31 mouse cellular contexts compared by ENCODE assay signal in the genomic region with DNA sequence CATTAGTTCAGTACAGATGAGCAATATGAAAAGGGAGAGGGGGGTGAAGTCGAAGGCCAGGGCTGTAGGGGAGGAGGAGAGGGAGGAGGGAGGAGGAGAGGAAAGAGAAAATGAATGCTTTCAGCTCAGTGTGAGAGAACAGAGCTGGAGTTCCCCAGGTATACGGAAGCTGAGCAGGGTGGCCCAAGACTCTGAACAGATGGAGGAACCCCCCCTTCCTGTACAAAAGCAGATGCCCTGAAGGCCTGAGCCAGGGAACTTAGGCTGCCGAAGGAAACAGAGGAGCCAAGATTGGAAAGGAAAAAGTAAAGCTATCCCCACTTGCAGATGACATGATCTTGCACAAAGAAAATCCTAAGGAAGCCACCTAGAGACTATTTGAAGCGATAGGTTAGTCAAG. TPM values are rescaled to one million over a fixed set of nuclear protein-coding genes. Genes with fewer than 3 reads are reported as not detected.
DNase-seq lines count a peak whose midpoint lies in the region; ATAC-seq and TF ChIP-seq lines count a peak whose summit lies in the region.
"Had no signal": no experiment of that assay in that cellular context is flagged by ENCODE, and none has a peak within 500 bp of the region (broad histone marks: within the 10 kb centered on the region; RNA-seq: fewer than 3 reads in every experiment).

No protein-coding gene starts in this region.

- H3K4me3 ChIP-seq in forebrain, embryonic 14.5 days (ENCODE audit: low read depth, low read length), result no peak overlapping the region
- H3K4me3 ChIP-seq in forebrain, embryonic 10.5 days, result no peak overlapping the region
- H3K4me3 ChIP-seq in hindbrain, embryonic 12.5 days, result no peak overlapping the region
- no peak overlapping the region for H3K4me3 ChIP-seq in hindbrain, postnatal 0 days (ENCODE audit: low read length)
- no peak overlapping the region for H3K4me3 ChIP-seq in liver, postnatal 0 days (ENCODE audit: low read depth, low read length)
- H3K4me3 ChIP-seq: embryonic facial prominence, embryonic 10.5 days; embryonic facial prominence, embryonic 13.5 days; erythroblast, embryonic 14.5 days; gastrocnemius, adult 2 months; heart, embryonic 12.5 days; hindbrain, embryonic 13.5 days had no signal

- no peak overlapping the region for H3K4me2 ChIP-seq in forebrain, embryonic 14.5 days (ENCODE audit: low read length)
- H3K4me2 ChIP-seq in hindbrain, embryonic 12.5 days (replicated peaks), result no peak overlapping the region
- no peak overlapping the region for H3K4me2 ChIP-seq in hindbrain, postnatal 0 days (ENCODE audit: low read depth, low read length)
- no peak overlapping the region for H3K4me2 ChIP-seq in liver, postnatal 0 days (ENCODE audit: low read depth, low read length)
- H3K4me2 ChIP-seq: embryonic facial prominence, embryonic 13.5 days; heart, embryonic 12.5 days; hindbrain, embryonic 13.5 days had no signal

- H3K9me3 ChIP-seq in forebrain, embryonic 14.5 days (replicated peaks; ENCODE audit: control insufficient read depth, low read length), result no peaks in the 10 kb centered on the region
- no peaks in the 10 kb centered on the region for H3K9me3 ChIP-seq in forebrain, embryonic 10.5 days
- H3K9me3 ChIP-seq in hindbrain, embryonic 12.5 days (replicated peaks), result no peaks in the 10 kb centered on the region
- H3K9me3 ChIP-seq in hindbrain, postnatal 0 days (ENCODE audit: low read length), result no peaks in the 10 kb centered on the region
- H3K9me3 ChIP-seq in liver, postnatal 0 days (ENCODE audit: low read length), result no peaks in the 10 kb centered on the region
- H3K9me3 ChIP-seq: embryonic facial prominence, embryonic 10.5 days; embryonic facial prominence, embryonic 13.5 days; heart, embryonic 12.5 days; hindbrain, embryonic 13.5 days had no signal

- no peak for TF ChIP-seq POLR2A in brain, embryonic 14.5 days (IDR thresholded peaks at IDR 0.05; ENCODE audit: borderline replicate concordance, extremely low read depth, insufficient read depth, insufficient read length, poor library complexity, severe bottlenecking)

- no peak overlapping the region for H3K9ac ChIP-seq in forebrain, embryonic 14.5 days (ENCODE audit: low read length)
- H3K9ac ChIP-seq in hindbrain, embryonic 12.5 days, result no peak overlapping the region
- H3K9ac ChIP-seq in hindbrain, postnatal 0 days (replicated peaks; ENCODE audit: low read length), result no peak overlapping the region
- no peak overlapping the region for H3K9ac ChIP-seq in liver, postnatal 0 days (replicated peaks)
- H3K9ac ChIP-seq: embryonic facial prominence, embryonic 13.5 days; heart, embryonic 12.5 days; hindbrain, embryonic 13.5 days had no signal

- ATAC-seq in forebrain, embryonic 14.5 days, result peak; percentile 50; the same call in 1 of the 2 replicates
- 0 out of 2 replicates have a peak, but pooled peaks have one; percentile 20 for ATAC-seq in hindbrain, embryonic 12.5 days (ENCODE audit: low FRiP score)
- no peak; the same call in 1 of the 2 replicates for ATAC-seq in hindbrain, postnatal 0 days
- no peak for ATAC-seq in liver, postnatal 0 days
- ATAC-seq: activated CD4-positive, CD25-positive, alpha-beta regulatory T cell, adult 4 months; hindbrain, embryonic 16.5 days; inflammation-experienced regulatory T-cells, adult 6 months; intestine, embryonic 16.5 days had no signal

- no peak for TF ChIP-seq CTCF in hindbrain, postnatal 0 days (IDR thresholded peaks at IDR 0.05; ENCODE audit: low read depth)
- no peak for TF ChIP-seq CTCF in brain, embryonic 14.5 days (IDR thresholded peaks at IDR 0.05; ENCODE audit: borderline replicate concordance, extremely low read depth, insufficient read depth, insufficient read length)
- no peak for TF ChIP-seq CTCF in liver, postnatal 0 days (IDR thresholded peaks at IDR 0.05; ENCODE audit: low read depth)

- 48% methylated on average over 4 of the region's 4 CpGs for WGBS in forebrain, embryonic 14.5 days
- 67% methylated on average over 4 of the region's 4 CpGs for WGBS in forebrain, embryonic 10.5 days
- whole genome bisulfite sequencing in hindbrain, embryonic 12.5 days, result 63% methylated on average over 4 of the region's 4 CpGs
- WGBS in hindbrain, postnatal 0 days, result 53% methylated on average over 4 of the region's 4 CpGs
- 72% methylated on average over 4 of the region's 4 CpGs for whole genome bisulfite sequencing in liver, postnatal 0 days (ENCODE audit: insufficient replicate concordance)

- no peaks in the 10 kb centered on the region for H3K36me3 ChIP-seq in forebrain, embryonic 14.5 days (ENCODE audit: control insufficient read depth, insufficient read depth, low read length)
- H3K36me3 ChIP-seq in forebrain, embryonic 10.5 days (replicated peaks), result no peaks in the 10 kb centered on the region
- H3K36me3 ChIP-seq in hindbrain, embryonic 12.5 days, result no peaks in the 10 kb centered on the region
- H3K36me3 ChIP-seq in hindbrain, postnatal 0 days (ENCODE audit: insufficient read depth, low read length), result no peaks in the 10 kb centered on the region
- no peaks in the 10 kb centered on the region for H3K36me3 ChIP-seq in liver, postnatal 0 days (replicated peaks; ENCODE audit: insufficient read depth, low read length)
- H3K36me3 ChIP-seq: embryonic facial prominence, embryonic 10.5 days; embryonic facial prominence, embryonic 13.5 days; heart, embryonic 12.5 days; hindbrain, embryonic 13.5 days had no signal

- no peaks in the 10 kb centered on the region; the same call in 1 of the 2 replicates for H3K4me1 ChIP-seq in forebrain, embryonic 14.5 days (ENCODE audit: control insufficient read depth, insufficient read depth, low read length)
- 0 out of 2 replicates have a peak, but pooled peaks cover 6% of the 10 kb centered on the region for H3K4me1 ChIP-seq in forebrain, embryonic 10.5 days
- H3K4me1 ChIP-seq in hindbrain, embryonic 12.5 days, result no peaks in the 10 kb centered on the region
- no peaks in the 10 kb centered on the region for H3K4me1 ChIP-seq in hindbrain, postnatal 0 days (ENCODE audit: insufficient read depth, low read length)
- no peaks in the 10 kb centered on the region for H3K4me1 ChIP-seq in liver, postnatal 0 days (ENCODE audit: insufficient read depth)

- DNase-seq in forebrain, embryonic 14.5 days (ENCODE audit: low spot score), result no peak
- DNase-seq in forebrain, embryonic 10.5 days (ENCODE audit: extremely low spot score, low spot score), result no peak
- DNase-seq in hindbrain, postnatal 0 days (ENCODE audit: low spot score), result no peak
- peak; percentile 43 for DNase-seq in brain, embryonic 14.5 days (ENCODE audit: low read depth)
- no peak for DNase-seq in liver, postnatal 0 days
- no peak for DNase-seq in embryo, embryonic 11 days
- DNase-seq: adrenal gland, adult 8-10 months; adrenal gland, postnatal 25 days; B cell, adult 2 months; cerebellum, adult 11 months; cerebellum, adult 2 months; cerebellum, adult 9-11 months; cerebellum, postnatal 25 days; gastrocnemius, adult 2 months; gastrocnemius, postnatal 14 days; heart, adult 18-20 months; kidney, adult 18-20 months; kidney, adult 9 months had no signal

- 0 out of 2 replicates have a peak overlapping the region, but pooled peaks have one; percentile 14 for H3K27ac ChIP-seq in forebrain, embryonic 14.5 days (ENCODE audit: low read depth, low read length)
- H3K27ac ChIP-seq in forebrain, embryonic 10.5 days, result no peak overlapping the region
- no peak overlapping the region for H3K27ac ChIP-seq in hindbrain, embryonic 12.5 days
- no peak overlapping the region for H3K27ac ChIP-seq in hindbrain, postnatal 0 days
- no peak overlapping the region for H3K27ac ChIP-seq in liver, postnatal 0 days (ENCODE audit: low read depth)
- H3K27ac ChIP-seq: embryonic facial prominence, embryonic 10.5 days; embryonic facial prominence, embryonic 13.5 days; gastrocnemius, adult 2 months; hindbrain, embryonic 13.5 days had no signal

- H3K27me3 ChIP-seq in forebrain, embryonic 14.5 days (replicated peaks; ENCODE audit: control insufficient read depth, insufficient read depth, low read length), result no peaks in the 10 kb centered on the region
- H3K27me3 ChIP-seq in forebrain, embryonic 10.5 days (ENCODE audit: poor library complexity, severe bottlenecking), result no peaks in the 10 kb centered on the region
- H3K27me3 ChIP-seq in hindbrain, embryonic 12.5 days, result no peaks in the 10 kb centered on the region
- H3K27me3 ChIP-seq in hindbrain, postnatal 0 days (ENCODE audit: insufficient read depth, low read length), result no peaks in the 10 kb centered on the region
- H3K27me3 ChIP-seq in liver, postnatal 0 days (ENCODE audit: insufficient read depth, low read length), result no peaks in the 10 kb centered on the region
- H3K27me3 ChIP-seq: CH12.LX; embryonic facial prominence, embryonic 13.5 days; heart, embryonic 12.5 days had no signal

- TF ChIP-seq EP300 in liver, postnatal 0 days (IDR thresholded peaks at IDR 0.05; ENCODE audit: low read depth), result no peak

RNA-seq across cellular contexts. Expression of a gene that starts 20.8 kb away (rescaled TPM):
- 3.9 and 4.2 TPM in 2 replicates for polyA plus RNA-seq in forebrain, embryonic 14.5 days (2014; fragmentation: Nextera tagmentation; extraction: Ambion mirVana)
- 0.05 and 0.09 TPM in 2 replicates for polyA plus RNA-seq in forebrain, embryonic 10.5 days (2016; fragmentation: Nextera tagmentation; extraction: Ambion mirVana)
- polyA plus RNA-seq in hindbrain, embryonic 12.5 days (2016; fragmentation: Nextera tagmentation; extraction: Ambion mirVana), result 2.1 TPM in 2 replicates
- 7.1 and 9.9 TPM in 2 replicates for total RNA-seq in hindbrain, postnatal 0 days (2014; rRNA removed)
- polyA plus RNA-seq in hindbrain, postnatal 0 days (2015; fragmentation: Nextera tagmentation; extraction: Ambion mirVana), result 3.3 and 3.4 TPM in 2 replicates
- polyA plus RNA-seq in brain, embryonic 14.5 days (2012; rRNA removed), result 6.0 and 7.4 TPM in 2 replicates
- polyA plus RNA-seq in liver, postnatal 0 days (2015; fragmentation: Nextera tagmentation; extraction: Ambion mirVana), result 0.65 and 0.78 TPM in 2 replicates
- total RNA-seq: CH12.LX; common myeloid progenitor, adult 5-6 weeks; hematopoietic stem cell, adult 5-6 weeks had no signal
- polyA plus RNA-seq: activated CD4-positive, CD25-positive, alpha-beta regulatory T cell, adult 4 months; inflammation-experienced regulatory T-cells, adult 6 months had no signal

Comparison
In these comparisons a context has a peak if more than half of its experiments do, and no peak if none do; other contexts are left out.
1. ATAC-seq: peak in forebrain, embryonic 14.5 days (single experiment) and hindbrain, embryonic 12.5 days (single experiment); none in hindbrain, postnatal 0 days (single experiment) and liver, postnatal 0 days (single experiment).